Mouse (Mus musculus): ENCODE measurements around the gene Grk4.

DNA sequence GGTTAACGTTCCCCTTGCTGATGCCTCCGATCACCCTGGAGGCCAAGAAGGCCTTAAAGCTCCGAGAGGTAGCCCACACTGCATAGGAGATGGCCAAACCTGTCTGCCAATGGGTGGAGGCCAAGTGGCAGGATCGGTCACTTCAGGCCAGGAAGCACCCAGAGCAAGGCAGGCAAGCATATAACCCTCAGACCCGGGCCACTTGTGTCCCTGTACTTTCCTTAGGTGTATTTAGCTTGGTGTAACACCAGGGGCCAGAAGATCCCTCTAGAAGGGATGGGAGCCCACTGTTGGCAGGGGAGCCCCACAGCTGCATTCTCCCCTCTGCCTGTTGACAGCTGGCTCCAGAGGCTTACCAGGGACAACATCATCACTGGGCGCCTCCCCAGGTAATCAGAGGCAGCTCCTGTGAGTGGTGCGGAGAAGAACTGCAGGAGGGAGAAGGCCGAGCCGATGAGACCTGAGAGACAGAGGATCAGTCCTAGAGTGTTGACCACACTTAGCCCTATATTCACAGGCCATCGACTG, 24.4 kb upstream of the Grk4 start:
- TF ChIP-seq CTCF (IDR thresholded peaks at IDR 0.05; ENCODE audit: borderline replicate concordance, extremely low read depth, insufficient read depth, insufficient read length), result no peak
- no peak for TF ChIP-seq POLR2A (IDR thresholded peaks at IDR 0.05; ENCODE audit: borderline replicate concordance, extremely low read depth, insufficient read depth, insufficient read length, poor library complexity, severe bottlenecking)

Data from brain, embryonic 14.5 days (tissue).